Mouse (Mus musculus): ENCODE data around the gene Gm28048.

Gene Gm28048

GRCm38 (mm10) chr11:22950131-22950530, 31.8 kb downstream of the Gm28048 start:
- DNase-seq (ENCODE audit: low spot score in 2 of 2) = no peak

- DNase-seq (ENCODE audit: low spot score in 2 of 2) = no peak
Measured at GRCm38 (mm10) chr11:22949101-22949500, 32.8 kb downstream of the Gm28048 start.

- no peak for DNase-seq (ENCODE audit: low spot score in 2 of 2)
Measured at GRCm38 (mm10) chr11:22938983-22939382, 42.9 kb downstream of the Gm28048 start.

GRCm38 (mm10) chr11:22937716-22938316, 44.1 kb downstream of the Gm28048 start:
- DNase-seq (ENCODE audit: low spot score in 2 of 2) = no peak

- peak; percentile 16 to 38 for DNase-seq (ENCODE audit: low spot score in 2 of 2)
Measured at GRCm38 (mm10) chr11:22936446-22937125, 45.3 kb downstream of the Gm28048 start.

- DNase-seq (ENCODE audit: low spot score in 2 of 2) = no peak
Measured at GRCm38 (mm10) chr11:22932167-22932566, 49.7 kb downstream of the Gm28048 start.

GRCm38 (mm10) chr11:22931320-22931905, 50.5 kb downstream of the Gm28048 start:
- DNase-seq (ENCODE audit: low spot score in 2 of 2) = no peak

- no peak for DNase-seq (ENCODE audit: low spot score in 2 of 2)
Measured at GRCm38 (mm10) chr11:22930129-22930528, 51.8 kb downstream of the Gm28048 start.

GRCm38 (mm10) chr11:22928586-22929169, 53.2 kb downstream of the Gm28048 start:
- DNase-seq (ENCODE audit: low spot score in 2 of 2) = no peak

- DNase-seq (ENCODE audit: low spot score in 2 of 2) = no peak
Measured at GRCm38 (mm10) chr11:22923606-22924005, 58.3 kb downstream of the Gm28048 start.

- DNase-seq (ENCODE audit: low spot score in 2 of 2) = no peak
Measured at GRCm38 (mm10) chr11:22922546-22922945, 59.3 kb downstream of the Gm28048 start.

- DNase-seq (ENCODE audit: low spot score in 2 of 2) = no peak
Measured at GRCm38 (mm10) chr11:22919336-22919735, 62.6 kb downstream of the Gm28048 start.

- DNase-seq (ENCODE audit: low spot score in 2 of 2) = no peak
Measured at GRCm38 (mm10) chr11:22917786-22918185, 64.1 kb downstream of the Gm28048 start.

- no peak for DNase-seq (ENCODE audit: low spot score in 2 of 2)
Measured at GRCm38 (mm10) chr11:22913744-22914143, 68.1 kb downstream of the Gm28048 start.

- DNase-seq (ENCODE audit: low spot score in 2 of 2) = no peak
Measured at GRCm38 (mm10) chr11:22911831-22912230, 70.1 kb downstream of the Gm28048 start.

- no peak for DNase-seq (ENCODE audit: low spot score in 2 of 2)
Measured at GRCm38 (mm10) chr11:22906453-22906865, 75.4 kb downstream of the Gm28048 start.

- DNase-seq (ENCODE audit: low spot score in 2 of 2) = no peak
Measured at GRCm38 (mm10) chr11:22902923-22903322, 79.0 kb downstream of the Gm28048 start.

- DNase-seq (ENCODE audit: low spot score in 2 of 2) = no peak
Measured at GRCm38 (mm10) chr11:22900041-22900440, 81.8 kb downstream of the Gm28048 start.

GRCm38 (mm10) chr11:22897642-22898041, 84.2 kb downstream of the Gm28048 start:
- no peak for DNase-seq (ENCODE audit: low spot score in 2 of 2)

- DNase-seq (ENCODE audit: low spot score in 2 of 2) = no peak
Measured at GRCm38 (mm10) chr11:22897127-22897526, 84.8 kb downstream of the Gm28048 start.

GRCm38 (mm10) chr11:22893075-22893474, 88.8 kb downstream of the Gm28048 start:
- DNase-seq (ENCODE audit: low spot score in 2 of 2) = no peak

GRCm38 (mm10) chr11:22892466-22892865, 89.4 kb downstream of the Gm28048 start:
- no peak for DNase-seq (ENCODE audit: low spot score in 2 of 2)

GRCm38 (mm10) chr11:22891876-22892275, 90.0 kb downstream of the Gm28048 start:
- DNase-seq (ENCODE audit: low spot score in 2 of 2) = no peak
